Mouse (Mus musculus): ENCODE results near the gene Egfl7.

The Egfl7 gene

DNA sequence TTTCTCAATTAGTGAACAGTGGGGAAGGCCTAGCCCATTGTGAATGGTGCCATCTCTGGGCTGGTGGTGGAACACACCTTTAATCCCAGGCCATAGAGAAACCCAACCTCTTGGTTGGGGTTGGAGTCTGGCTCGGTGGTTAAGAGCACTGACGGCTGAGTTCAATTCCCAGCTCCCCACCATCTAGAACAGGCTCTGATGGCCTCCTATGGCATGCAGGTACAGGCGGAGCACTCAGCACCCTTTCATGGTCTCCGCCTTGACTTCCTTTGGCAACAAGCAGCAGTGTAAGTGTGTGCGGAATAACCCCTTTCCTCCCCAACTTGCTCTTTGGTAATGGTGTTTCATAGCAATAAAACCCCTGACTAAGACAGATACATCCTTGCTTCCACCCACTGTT, 58.8 kb downstream of the Egfl7 start:
- no peak for DNase-seq (ENCODE audit: inconsistent ontology term)

- no peak for DNase-seq (ENCODE audit: inconsistent ontology term)
Observed at GRCm38 (mm10) chr2:26639083-26639482, 59.3 kb downstream of the Egfl7 start.

DNA sequence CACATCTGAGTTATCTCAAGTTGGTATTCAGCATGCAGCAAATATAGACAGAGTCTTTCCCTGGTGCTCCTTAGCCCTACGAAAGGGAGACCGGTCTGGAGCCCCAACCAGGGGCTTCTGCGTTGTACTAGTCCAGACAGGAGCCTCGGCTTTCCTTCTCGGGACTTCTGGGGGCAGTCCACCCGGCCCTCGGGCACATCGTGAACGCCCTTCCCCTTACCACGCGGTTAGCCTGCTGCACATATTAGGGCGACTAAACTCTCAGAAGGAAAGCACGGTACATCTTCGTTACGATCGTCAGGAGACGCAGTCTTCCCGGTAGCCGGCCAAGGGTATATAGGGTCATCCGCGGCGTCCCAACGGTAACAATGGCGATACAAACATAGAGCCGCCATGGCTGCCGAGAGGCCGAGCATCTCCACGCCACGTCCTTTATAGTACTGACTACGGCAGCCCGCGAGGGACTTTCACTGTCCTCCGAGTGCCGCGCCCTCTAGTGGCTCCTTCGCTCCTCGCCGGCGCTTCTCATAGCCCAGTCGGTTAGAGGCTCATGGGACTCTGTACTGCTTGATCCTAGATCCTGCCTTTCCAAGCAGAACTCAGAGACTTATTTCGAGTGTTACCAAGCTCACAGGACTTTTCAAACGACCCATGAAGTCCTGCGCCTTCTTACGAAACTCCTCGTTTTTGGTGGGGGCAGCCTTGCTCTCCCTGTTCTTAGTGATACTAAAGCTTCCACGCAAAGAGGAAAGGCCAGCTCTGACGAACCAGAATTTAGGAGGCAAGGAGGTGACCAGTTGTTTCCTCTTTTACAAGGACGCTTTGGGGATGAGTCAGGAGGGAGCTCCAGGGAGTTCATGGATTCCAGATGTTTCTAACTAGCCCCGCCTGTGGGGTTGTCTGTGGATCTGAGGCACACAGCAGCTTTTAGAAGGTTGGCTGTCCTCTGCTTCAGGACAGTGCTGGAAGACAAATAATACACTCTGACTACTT, 60.3 kb downstream of the Egfl7 start:
- peak; percentile 91 for DNase-seq (ENCODE audit: inconsistent ontology term)

- DNase-seq (ENCODE audit: inconsistent ontology term) = no peak
Observed at GRCm38 (mm10) chr2:26641006-26641647, 61.3 kb downstream of the Egfl7 start.

Measured in Muller cell, postnatal 12 days (primary cell).